Mouse (Mus musculus) E14TG2a.4 (cell line): ENCODE results near the gene Coro6.

Experiments
- CTCF ChIP-seq: conservative IDR thresholded peaks from 2 replicates; pipeline ENCODE4 v1.5.1; 2014; ENCODE audit warnings: low read length
- POU5F1 ChIP-seq: IDR thresholded peaks from 2 replicates; pipeline ENCODE4 v1.6.1; 2014; ENCODE audit warnings: low read length, borderline replicate concordance

DNA sequence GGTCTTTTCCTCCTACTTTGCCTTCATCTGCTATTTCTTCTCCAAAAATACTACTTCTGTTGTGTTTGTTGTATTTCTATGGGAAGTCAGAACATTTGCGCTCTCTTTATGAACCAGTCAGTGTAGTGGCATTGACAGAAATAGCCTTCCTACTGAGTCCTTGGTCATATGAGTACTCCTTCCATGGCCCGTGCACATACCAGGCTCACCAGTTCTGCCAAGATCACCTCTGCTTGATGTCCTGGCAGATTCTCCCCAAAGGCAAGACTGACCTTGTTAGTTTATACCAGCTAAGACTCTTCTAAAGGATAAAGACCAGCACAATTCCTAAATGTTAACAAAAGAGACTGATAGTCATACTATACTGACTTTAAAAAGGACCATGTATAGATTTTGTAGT is 10.5 kb upstream of the Coro6 start:
- TF ChIP-seq CTCF (no peak), POU5F1 (no peak)
